Mouse (Mus musculus): Measurements from ENCODE around the gene Rnase13.

- TF ChIP-seq POLR2A (IDR thresholded peaks at IDR 0.05; ENCODE audit: low read depth, low read length) (no peak), CTCF (IDR thresholded peaks at IDR 0.05; ENCODE audit: extremely low read depth, insufficient read depth, insufficient read length, insufficient replicate concordance) (no peak)
These were observed 4.4 kb downstream of the Rnase13 start, which contains the start of gene Tppp2 for GRCm38 (mm10) chr14:51918125-51918524.
